Mouse (Mus musculus): ENCODE data around the gene Wnt6. TPM values are rescaled to one million over a fixed set of nuclear protein-coding genes. Genes with fewer than 3 reads are reported as not detected.

Gene Wnt6
- total RNA-seq (2018; cell fraction: chromatin; rRNA removed) = 1 to 10 TPM in 8 of 26 experiments, under 1 TPM in 6, not detected in 12; 0.53 to 1.9 (median 1.2) TPM
- total RNA-seq (2018; cell fraction: cytosol; rRNA removed) = 1 to 10 TPM in 13 of 26 experiments, under 1 TPM in 12, not detected in 1; 0.06 to 3.0 (median 1.6) TPM
- total RNA-seq (2018; cell fraction: nucleus; rRNA removed) = 1 to 10 TPM in 12 of 26 experiments, under 1 TPM in 6, not detected in 8; 0.30 to 4.5 (median 1.5) TPM
- 0.11 to 0.15 TPM in 2 of 3 replicates, not detected in the other for polyA plus RNA-seq (2018)

GRCm38 (mm10) chr1:74771845-74771930 lies at the start of gene Wnt6:
Gene Wnt6 (plus strand): TSS chr1:74771892.
- Histone ChIP-seq H3K36me3 (ENCODE audit: inconsistent target) (no peaks in the 10 kb centered on the region), H3K4me3 (ENCODE audit: inconsistent target) (no peak within 1 kb of the TSS)
- 10% methylated on average over 2 of the region's 8 CpGs for WGBS (ENCODE audit: missing documents)

DNA sequence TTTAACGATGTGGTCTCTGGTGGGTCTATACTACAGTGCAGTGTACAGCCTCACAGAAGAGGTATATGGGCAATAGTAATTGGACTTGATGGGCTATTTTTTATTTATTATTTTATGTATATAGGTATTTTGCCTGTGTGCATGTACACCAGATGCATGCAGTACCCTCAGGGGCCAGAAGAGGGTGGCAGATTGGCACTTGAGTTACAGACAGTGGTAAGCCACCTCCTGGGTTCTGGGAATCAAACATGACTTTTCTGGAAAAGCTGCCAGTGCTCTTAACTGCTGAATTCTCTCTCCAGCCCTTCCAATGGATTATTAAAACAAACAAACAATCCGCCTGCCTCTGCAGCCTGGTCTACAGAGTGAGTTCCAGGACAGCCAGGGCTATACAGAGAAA lies 47.9 kb upstream of the Wnt6 start:
- 95% methylated on average over 2 of the region's 2 CpGs for WGBS (ENCODE audit: missing documents)
- peaks cover 28% of the 10 kb centered on the region for H3K36me3 ChIP-seq (ENCODE audit: inconsistent target)
- peaks cover 40% of the 10 kb centered on the region; the same call in 1 of the 2 replicates for H3K79me2 ChIP-seq (ENCODE audit: inconsistent target)
- H3K27ac ChIP-seq = no peak overlapping the region
- H3K4me3 ChIP-seq (ENCODE audit: inconsistent target) = no peak overlapping the region

More at GRCm38 (mm10) chr1:74771845-74771930, at the start of gene Wnt6:
- Histone ChIP-seq H3K79me2 (ENCODE audit: inconsistent target) (no peaks in the 10 kb centered on the region), H3K27ac (no peak within 1 kb of the TSS)

DNA sequence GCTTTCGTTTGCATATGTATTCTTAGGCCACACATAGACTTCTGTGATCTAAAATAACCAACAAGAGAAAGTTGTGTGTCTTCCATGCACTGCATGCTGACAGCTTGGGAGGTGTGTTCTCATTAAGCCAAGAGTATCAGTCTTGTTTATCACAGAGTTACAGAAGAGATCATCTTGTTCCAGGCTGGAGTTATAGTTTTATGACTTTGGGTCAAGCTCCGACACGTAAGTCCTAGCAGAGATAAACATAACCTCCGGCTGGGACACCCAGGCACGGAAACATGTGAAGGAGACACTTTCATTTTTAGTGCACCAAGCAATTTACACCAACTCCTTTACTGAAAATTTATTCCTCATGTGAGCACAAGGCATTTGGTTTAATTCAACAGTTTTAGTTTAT lies 45.6 kb upstream of the Wnt6 start:
- Histone ChIP-seq H3K79me2 (ENCODE audit: inconsistent target) (peaks cover 39% of the 10 kb centered on the region; the same call in 1 of the 2 replicates), H3K36me3 (ENCODE audit: inconsistent target) (peaks cover 21% of the 10 kb centered on the region), H3K4me3 (ENCODE audit: inconsistent target) (no peak overlapping the region), H3K27ac (no peak overlapping the region)
- WGBS (ENCODE audit: missing documents) = 91% methylated on average over 5 of the region's 5 CpGs

DNA sequence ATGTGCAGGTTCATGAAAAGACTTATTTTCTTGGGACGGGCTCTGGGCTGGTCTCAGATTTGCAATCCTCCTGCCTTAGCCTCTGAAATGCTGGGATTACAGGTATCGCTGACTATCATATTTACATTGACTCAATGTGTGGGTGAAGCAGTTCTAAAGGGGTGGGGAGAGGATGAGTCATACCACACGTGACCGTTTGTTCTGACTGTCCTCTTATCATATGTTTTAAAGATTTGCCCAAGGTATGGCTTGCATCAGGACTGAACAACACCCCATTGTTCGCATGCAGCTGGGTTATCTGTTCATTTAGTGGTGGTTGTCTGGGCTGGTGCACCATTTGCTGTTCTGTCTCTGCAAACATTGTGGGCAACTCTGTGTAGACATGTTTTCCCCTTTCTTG lies 45.0 kb upstream of the Wnt6 start:
- WGBS (ENCODE audit: missing documents) = 84% methylated on average over 5 of the region's 5 CpGs
- H3K36me3 ChIP-seq (ENCODE audit: inconsistent target) = peaks cover 19% of the 10 kb centered on the region
- H3K27ac ChIP-seq = no peak overlapping the region

DNA sequence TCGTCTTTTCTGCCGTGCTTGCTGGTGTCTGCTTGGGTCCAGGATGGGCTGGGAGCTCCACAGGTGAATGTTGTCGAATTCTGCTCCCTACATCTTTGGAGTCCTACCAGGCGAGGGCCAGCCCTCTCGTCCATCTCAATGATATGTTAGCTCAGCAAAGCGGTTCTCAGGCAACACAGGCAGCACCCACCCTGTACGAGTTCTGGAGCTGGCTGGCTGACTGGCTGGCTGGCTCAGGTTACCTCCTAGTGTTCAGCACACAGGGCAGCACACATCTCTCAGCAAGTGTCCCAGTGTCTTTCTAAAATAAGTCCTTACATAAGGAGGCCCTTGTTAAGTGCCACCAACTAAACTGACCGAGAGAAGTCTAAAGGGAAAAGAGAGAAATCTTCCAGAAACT lies 43.2 kb upstream of the Wnt6 start:
- Histone ChIP-seq H3K79me2 (ENCODE audit: inconsistent target) (peaks cover 20% of the 10 kb centered on the region; the same call in 1 of the 2 replicates), H3K36me3 (ENCODE audit: inconsistent target) (peaks cover under 1% of the 10 kb centered on the region; the same call in 1 of the 2 replicates), H3K27ac (no peak overlapping the region), H3K4me3 (ENCODE audit: inconsistent target) (no peak overlapping the region)
- WGBS (ENCODE audit: missing documents) = 85% methylated on average over 7 of the region's 8 CpGs

More for the DNA sequence above, 45.0 kb upstream of the Wnt6 start:
- Histone ChIP-seq H3K4me3 (ENCODE audit: inconsistent target) (no peak overlapping the region), H3K79me2 (ENCODE audit: inconsistent target) (peaks cover 34% of the 10 kb centered on the region; the same call in 1 of the 2 replicates)

GRCm38 (mm10) chr1:74736977-74737376 lies 34.7 kb upstream of the Wnt6 start:
- H3K79me2 ChIP-seq (ENCODE audit: inconsistent target) = no peaks in the 10 kb centered on the region
- WGBS (ENCODE audit: missing documents) = 89% methylated on average over 12 of the region's 12 CpGs
- no peak overlapping the region for H3K27ac ChIP-seq
- no peak overlapping the region for H3K4me3 ChIP-seq (ENCODE audit: inconsistent target)
- peaks cover 36% of the 10 kb centered on the region for H3K36me3 ChIP-seq (ENCODE audit: inconsistent target)

DNA sequence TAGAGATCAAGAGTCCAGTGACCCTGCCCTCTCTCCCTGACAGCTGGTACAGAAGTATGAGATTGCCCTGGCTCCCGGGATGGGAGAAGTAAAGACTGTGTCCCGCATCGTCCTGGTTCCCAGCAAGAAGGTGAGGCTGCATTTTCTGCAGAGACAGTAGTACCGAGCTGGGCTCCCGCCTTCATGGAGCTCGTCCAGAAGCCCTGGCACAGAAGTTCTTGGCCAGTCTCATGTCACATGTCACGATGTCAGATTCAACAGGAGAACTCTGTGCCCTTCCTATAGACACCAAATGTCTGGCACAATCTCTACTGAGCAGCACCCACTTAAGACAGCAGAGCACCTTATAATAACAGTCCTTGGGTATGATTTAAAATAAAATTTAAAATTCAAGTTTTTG lies 34.2 kb upstream of the Wnt6 start:
- Histone ChIP-seq H3K36me3 (ENCODE audit: inconsistent target) (peaks cover 36% of the 10 kb centered on the region), H3K27ac (no peak overlapping the region), H3K79me2 (ENCODE audit: inconsistent target) (no peaks in the 10 kb centered on the region), H3K4me3 (ENCODE audit: inconsistent target) (no peak overlapping the region)
- over 99% methylated on average over 7 of the region's 7 CpGs for WGBS (ENCODE audit: missing documents)

DNA sequence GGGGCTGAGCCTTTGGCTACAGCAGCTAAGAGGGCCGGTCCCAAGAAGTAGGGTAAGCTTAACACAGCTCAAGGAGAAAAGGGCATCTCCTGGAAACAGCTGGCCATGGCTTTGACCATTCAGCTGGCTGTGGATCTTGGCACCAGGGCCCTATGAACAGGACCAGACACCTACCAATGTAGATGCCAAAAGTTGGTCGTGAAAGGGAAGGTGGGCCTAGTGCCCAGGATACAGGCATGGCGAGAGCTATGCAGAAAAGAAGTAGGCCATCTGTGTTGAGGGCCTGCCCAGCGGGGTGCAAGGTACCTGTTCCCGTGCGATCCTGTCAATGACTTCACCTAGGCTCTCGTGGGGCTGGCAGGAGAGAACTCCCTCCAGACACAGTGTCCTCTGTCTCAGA lies 30.8 kb upstream of the Wnt6 start:
- Histone ChIP-seq H3K27ac (no peak overlapping the region), H3K4me3 (ENCODE audit: inconsistent target) (no peak overlapping the region), H3K36me3 (ENCODE audit: inconsistent target) (peaks cover 27% of the 10 kb centered on the region), H3K79me2 (ENCODE audit: inconsistent target) (no peaks in the 10 kb centered on the region)
- 92% methylated on average over 7 of the region's 7 CpGs for WGBS (ENCODE audit: missing documents)

GRCm38 (mm10) chr1:74747335-74747734 lies 24.4 kb upstream of the Wnt6 start:
- H3K4me3 ChIP-seq (ENCODE audit: inconsistent target) = no peak overlapping the region
- H3K79me2 ChIP-seq (ENCODE audit: inconsistent target) = no peaks in the 10 kb centered on the region
- H3K27ac ChIP-seq = no peak overlapping the region
- 94% methylated on average over 5 of the region's 5 CpGs for WGBS (ENCODE audit: missing documents)
- H3K36me3 ChIP-seq (ENCODE audit: inconsistent target) = no peaks in the 10 kb centered on the region

DNA sequence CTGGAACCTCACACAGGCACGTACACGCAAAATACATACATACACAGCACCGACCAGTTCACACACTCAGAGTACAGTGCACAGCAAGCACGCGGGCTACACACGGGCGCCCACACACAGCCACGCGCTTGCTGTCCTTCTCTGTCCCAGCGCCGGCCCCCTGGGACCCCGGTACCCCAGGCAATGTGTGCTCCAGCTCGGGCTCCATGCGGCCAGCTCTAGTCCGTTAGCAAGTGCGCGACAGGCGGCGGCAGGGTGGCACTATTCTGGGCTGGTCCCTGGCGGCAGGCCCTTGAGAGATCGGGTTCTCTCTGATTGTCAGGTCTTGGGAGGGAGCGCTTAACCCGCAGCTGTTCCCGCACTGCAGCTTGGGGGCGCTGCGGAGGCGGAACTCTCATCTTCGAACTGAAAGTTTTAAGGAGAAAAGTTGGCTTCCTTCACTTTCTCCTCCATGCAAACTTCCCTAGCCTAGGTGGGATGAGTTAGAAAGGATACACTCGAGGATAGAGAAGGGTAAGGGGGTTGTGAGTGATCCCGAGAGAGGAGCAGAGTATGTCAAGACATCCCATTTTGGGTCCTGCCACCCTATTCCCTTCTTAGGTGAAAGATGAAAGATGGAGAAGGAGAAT lies 22.9 kb upstream of the Wnt6 start, which contains the start of gene Prkag3:
Gene Prkag3, minus strand, starts transcription at position 579 of the 629 bp plus-strand sequence.
- 9% methylated on average over 30 of the region's 30 CpGs for WGBS (ENCODE audit: missing documents)
- H3K4me3 ChIP-seq (ENCODE audit: inconsistent target) = no peak within 1 kb of the TSS
- H3K36me3 ChIP-seq (ENCODE audit: inconsistent target) = no peaks in the 10 kb centered on the region
- H3K27ac ChIP-seq = no peak within 1 kb of the TSS
- H3K79me2 ChIP-seq (ENCODE audit: inconsistent target) = no peaks in the 10 kb centered on the region

GRCm38 (mm10) chr1:74749301-74749700 lies 22.4 kb upstream of the Wnt6 start:
- H3K79me2 ChIP-seq (ENCODE audit: inconsistent target) = no peaks in the 10 kb centered on the region
- H3K4me3 ChIP-seq (ENCODE audit: inconsistent target) = no peak overlapping the region
- no peaks in the 10 kb centered on the region for H3K36me3 ChIP-seq (ENCODE audit: inconsistent target)
- 82% methylated on average over 7 of the region's 7 CpGs for WGBS (ENCODE audit: missing documents)
- no peak overlapping the region for H3K27ac ChIP-seq

GRCm38 (mm10) chr1:74750683-74751082 lies 21.0 kb upstream of the Wnt6 start:
- Histone ChIP-seq H3K4me3 (ENCODE audit: inconsistent target) (no peak overlapping the region), H3K27ac (no peak overlapping the region), H3K36me3 (ENCODE audit: inconsistent target) (no peaks in the 10 kb centered on the region), H3K79me2 (ENCODE audit: inconsistent target) (no peaks in the 10 kb centered on the region)
- 94% methylated on average over 4 of the region's 4 CpGs for WGBS (ENCODE audit: missing documents)

GRCm38 (mm10) chr1:74752150-74752549 lies 19.5 kb upstream of the Wnt6 start:
- no peaks in the 10 kb centered on the region for H3K36me3 ChIP-seq (ENCODE audit: inconsistent target)
- no peaks in the 10 kb centered on the region for H3K79me2 ChIP-seq (ENCODE audit: inconsistent target)
- H3K27ac ChIP-seq = no peak overlapping the region
- no peak overlapping the region for H3K4me3 ChIP-seq (ENCODE audit: inconsistent target)
- 93% methylated on average over 8 of the region's 8 CpGs for WGBS (ENCODE audit: missing documents)

DNA sequence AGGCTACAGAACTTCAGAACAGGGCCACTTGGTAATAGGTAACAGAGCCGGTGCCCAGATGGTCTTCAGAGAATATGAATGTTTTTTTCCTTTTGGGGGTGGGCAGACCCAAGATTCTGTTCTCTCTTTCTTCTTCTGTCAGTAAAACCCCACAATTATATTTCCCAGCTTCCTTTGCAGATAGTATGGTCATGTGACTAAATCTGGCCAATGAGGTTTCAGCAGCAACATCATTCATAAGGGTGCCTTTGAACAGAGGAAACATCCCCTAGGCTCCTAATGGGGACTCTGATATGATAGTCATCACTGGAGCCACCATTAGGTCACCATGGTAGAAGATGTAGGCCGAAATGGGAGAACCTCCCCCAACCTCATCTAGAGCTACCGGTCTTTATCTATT lies 18.9 kb upstream of the Wnt6 start:
- WGBS (ENCODE audit: missing documents) = 96% methylated on average over 3 of the region's 3 CpGs
- Histone ChIP-seq H3K27ac (no peak overlapping the region), H3K4me3 (ENCODE audit: inconsistent target) (no peak overlapping the region), H3K79me2 (ENCODE audit: inconsistent target) (no peaks in the 10 kb centered on the region), H3K36me3 (ENCODE audit: inconsistent target) (no peaks in the 10 kb centered on the region)

DNA sequence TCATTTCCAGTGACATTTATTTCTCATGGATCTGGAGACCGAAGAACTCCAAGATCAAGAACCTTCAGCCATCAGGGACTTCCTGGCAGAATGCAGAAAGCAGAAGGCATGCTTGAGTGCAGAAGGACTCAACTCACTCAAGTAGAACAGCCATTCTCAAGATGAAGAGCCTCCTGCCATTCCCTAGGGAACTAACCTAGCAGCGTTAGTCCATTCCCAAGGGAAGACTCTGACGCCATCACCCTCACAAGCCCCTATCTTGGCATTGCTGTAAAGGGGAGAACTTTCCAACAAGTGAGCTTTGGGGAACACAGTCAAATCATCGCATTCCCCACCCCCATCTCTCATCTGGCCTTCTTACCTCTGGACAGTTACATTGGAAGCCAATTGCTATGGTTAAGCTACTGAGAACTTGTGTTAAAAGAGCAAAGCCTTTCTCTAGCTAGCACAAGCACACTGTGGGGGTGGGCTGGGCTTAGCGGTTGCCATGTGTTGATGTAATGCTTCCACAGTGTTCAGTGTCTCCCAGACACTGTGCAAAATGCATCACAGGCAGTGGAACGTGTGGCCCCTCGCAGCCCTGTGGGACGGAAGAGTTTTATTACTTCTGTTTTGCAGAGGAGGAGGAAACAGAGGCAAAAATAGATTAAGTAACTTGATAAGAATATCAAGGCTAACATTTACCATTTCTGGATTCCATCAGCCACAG lies 18.3 kb upstream of the Wnt6 start:
- Histone ChIP-seq H3K36me3 (ENCODE audit: inconsistent target) (no peaks in the 10 kb centered on the region), H3K4me3 (ENCODE audit: inconsistent target) (no peak overlapping the region), H3K27ac (no peak overlapping the region), H3K79me2 (ENCODE audit: inconsistent target) (no peaks in the 10 kb centered on the region)
- WGBS (ENCODE audit: missing documents) = 54% methylated on average over 8 of the region's 8 CpGs

All from macrophage (primary cell).